In genomic region chr5:143179179-143179578, GRCm38 (mm10) we compare ENCODE assay signal across 7 mouse cellular contexts. TPM values are rescaled to one million over a fixed set of nuclear protein-coding genes. Genes with fewer than 3 reads are reported as not detected.
DNase-seq lines count a peak whose midpoint lies in the region; ATAC-seq lines count a peak whose summit lies in the region.

No protein-coding gene starts in this region.

- peak overlapping the region; percentile 87 for H3K4me2 ChIP-seq in lung, embryonic 15.5 days

- DNase-seq in lung, adult 18-20 months, result no peak
- peak; percentile 42 for DNase-seq in brain, adult 2 months (ENCODE audit: low read depth, low spot score)
- DNase-seq in hindbrain, embryonic 10.5 days (ENCODE audit: low spot score), result peak; percentile 10
- peak; percentile 28 for DNase-seq in mesoderm, embryonic 11.5 days (ENCODE audit: low read depth, low spot score)
- no peak for DNase-seq in spleen, postnatal 14 days (ENCODE audit: low spot score in 2 of 2)
- DNase-seq in layer of hippocampus, adult 9-11 months, result no peak

- H3K27ac ChIP-seq in lung, embryonic 15.5 days, result no peak overlapping the region
- H3K27ac ChIP-seq in hindbrain, embryonic 10.5 days, result no peak overlapping the region

- H3K27me3 ChIP-seq in lung, embryonic 15.5 days, result no peaks in the 10 kb centered on the region
- no peaks in the 10 kb centered on the region for H3K27me3 ChIP-seq in hindbrain, embryonic 10.5 days (ENCODE audit: insufficient read depth, poor library complexity, severe bottlenecking)

- ATAC-seq in lung, embryonic 15.5 days (ENCODE audit: borderline replicate concordance, extremely low read depth, low FRiP score, low TSS enrichment), result no peak

- WGBS in lung, embryonic 15.5 days, result 29% methylated on average over 6 of the region's 6 CpGs
- WGBS in hindbrain, embryonic 10.5 days, result 49% methylated on average over 6 of the region's 6 CpGs

- H3K9ac ChIP-seq in lung, embryonic 15.5 days, result no peak overlapping the region

- no peaks in the 10 kb centered on the region; the same call in 1 of the 2 replicates for H3K9me3 ChIP-seq in lung, embryonic 15.5 days
- peaks cover 11% of the 10 kb centered on the region; the same call in 1 of the 2 replicates for H3K9me3 ChIP-seq in hindbrain, embryonic 10.5 days

- H3K36me3 ChIP-seq in lung, embryonic 15.5 days, result peaks cover 43% of the 10 kb centered on the region
- peaks cover 48% of the 10 kb centered on the region for H3K36me3 ChIP-seq in hindbrain, embryonic 10.5 days

- peak overlapping the region; percentile 83 for H3K4me3 ChIP-seq in lung, embryonic 15.5 days
- H3K4me3 ChIP-seq in hindbrain, embryonic 10.5 days, result peak overlapping the region; percentile 93; the same call in 1 of the 2 replicates

- H3K4me1 ChIP-seq in lung, embryonic 15.5 days, result peaks cover 13% of the 10 kb centered on the region
- peaks cover 15% of the 10 kb centered on the region for H3K4me1 ChIP-seq in hindbrain, embryonic 10.5 days (replicated peaks)

RNA-seq across cellular contexts. Expression of gene Rbak, which starts 1.4 kb away (rescaled TPM):
- polyA plus RNA-seq in lung, embryonic 15.5 days (2015; fragmentation: Nextera tagmentation; extraction: Ambion mirVana), result 11.8 and 12.2 TPM in 2 replicates
- polyA plus RNA-seq in hindbrain, embryonic 10.5 days (2016; fragmentation: Nextera tagmentation; extraction: Ambion mirVana), result 13.3 and 13.7 TPM in 2 replicates

RNA-seq across cellular contexts. Expression of gene Spdye4b, which starts 1.6 kb away (rescaled TPM):
- polyA plus RNA-seq in lung, embryonic 15.5 days (2015; fragmentation: Nextera tagmentation; extraction: Ambion mirVana), result not detected in 2 replicates
- 0.07 TPM in 1 of 2 replicates, not detected in the other for polyA plus RNA-seq in hindbrain, embryonic 10.5 days (2016; fragmentation: Nextera tagmentation; extraction: Ambion mirVana)

RNA-seq across cellular contexts. Expression of gene Olfr718-ps1, which starts 31.8 kb away (rescaled TPM):
- polyA plus RNA-seq in lung, embryonic 15.5 days (2015; fragmentation: Nextera tagmentation; extraction: Ambion mirVana), result not detected in 2 replicates
- 0.04 and 0.08 TPM in 2 replicates for polyA plus RNA-seq in hindbrain, embryonic 10.5 days (2016; fragmentation: Nextera tagmentation; extraction: Ambion mirVana)

RNA-seq across cellular contexts. Expression of gene Spdye4a, which starts 47.5 kb away (rescaled TPM):
- not detected in 2 replicates for polyA plus RNA-seq in lung, embryonic 15.5 days (2015; fragmentation: Nextera tagmentation; extraction: Ambion mirVana)
- not detected in 2 replicates for polyA plus RNA-seq in hindbrain, embryonic 10.5 days (2016; fragmentation: Nextera tagmentation; extraction: Ambion mirVana)

RNA-seq across cellular contexts. Expression of gene Zfp12, which starts 55.8 kb away (rescaled TPM):
- 13.6 and 15.0 TPM in 2 replicates for polyA plus RNA-seq in lung, embryonic 15.5 days (2015; fragmentation: Nextera tagmentation; extraction: Ambion mirVana)
- 19.9 and 22.0 TPM in 2 replicates for polyA plus RNA-seq in hindbrain, embryonic 10.5 days (2016; fragmentation: Nextera tagmentation; extraction: Ambion mirVana)

Comparison
In these comparisons a context has a peak if more than half of its experiments do, and no peak if none do; other contexts are left out.
1. DNase-seq: peak in brain, adult 2 months (single experiment), hindbrain, embryonic 10.5 days (single experiment) and mesoderm, embryonic 11.5 days (single experiment); none in lung, adult 18-20 months (0 of 2), spleen, postnatal 14 days (0 of 2) and layer of hippocampus, adult 9-11 months (single experiment).